Mouse (Mus musculus) heart, embryonic 14.5 days (tissue): Measurements from ENCODE around the gene Castor1. TPM values are rescaled to one million over a fixed set of nuclear protein-coding genes. Genes with fewer than 3 reads are reported as not detected.

Experiments used
- ATAC-seq: fragments of 200-750 bp; cut with Nextera tagmentation; 2 replicates; pipeline ENCODE4 v1.8.0; 2017; ENCODE audit warnings: low read depth, moderate TSS enrichment; ENCODE audit not compliant: insufficient number of reproducible peaks, insufficient read depth, low FRiP score
- H3K27ac ChIP-seq, 2 experiments: fragments of 200-500 bp in 1 of 2; fragments of 300-500 bp in 1 of 2; sonication (generic) in 1 of 2; replicated peaks in 1 of 2; 2 replicates each; pipeline ENCODE4 v1.5.1; 2012 to 2014; ENCODE audit warnings: low read depth in 2 of 2, low read length in 2 of 2, control low read depth in 1 of 2, mild to moderate bottlenecking in 1 of 2, mixed read lengths in 1 of 2; ENCODE audit not compliant: control insufficient read depth in 1 of 2, insufficient read depth in 1 of 2
- H3K27me3 ChIP-seq: fragments of 300-500 bp; sonication (generic); 2 replicates; pipeline ENCODE4 v1.6.1; 2014; ENCODE audit warnings: mild to moderate bottlenecking, low read length, control low read depth; ENCODE audit not compliant: control insufficient read depth, insufficient read depth
- H3K36me3 ChIP-seq: fragments of 300-500 bp; sonication (generic); 2 replicates; pipeline ENCODE4 v1.6.1; 2014; ENCODE audit warnings: mild to moderate bottlenecking, control low read depth, low read length, mixed read lengths; ENCODE audit not compliant: control insufficient read depth, insufficient read depth
- H3K4me1 ChIP-seq, 2 experiments: fragments of 200-500 bp in 1 of 2; fragments of 300-500 bp in 1 of 2; sonication (generic) in 1 of 2; 2 replicates each; pipeline ENCODE4 v1.6.1; 2012 to 2014; ENCODE audit warnings: low read length in 2 of 2, control low read depth in 1 of 2, mixed read lengths in 1 of 2; ENCODE audit not compliant: control insufficient read depth in 2 of 2, insufficient read depth in 2 of 2
- H3K4me2 ChIP-seq: fragments of 300-500 bp; sonication (generic); 2 replicates; pipeline ENCODE4 v1.6.1; 2014; ENCODE audit warnings: mild to moderate bottlenecking, low read length
- H3K4me3 ChIP-seq, 2 experiments: fragments of 200-500 bp in 1 of 2; fragments of 300-500 bp in 1 of 2; sonication (generic) in 1 of 2; 2 replicates each; pipeline ENCODE4 v1.5.1; 2012 to 2014; ENCODE audit warnings: low read length in 2 of 2, mild to moderate bottlenecking in 2 of 2, control low read depth in 1 of 2, low read depth in 1 of 2, moderate library complexity in 1 of 2; ENCODE audit not compliant: control insufficient read depth in 1 of 2, insufficient read depth in 1 of 2
- H3K9ac ChIP-seq: fragments of 300-500 bp; sonication (generic); 2 replicates; pipeline ENCODE4 v1.6.1; 2014; ENCODE audit warnings: mild to moderate bottlenecking, low read length
- H3K9me3 ChIP-seq: fragments of 300-500 bp; sonication (generic); 2 replicates; pipeline ENCODE4 v1.6.1; 2016; ENCODE audit warnings: low read length, control low read depth; ENCODE audit not compliant: control insufficient read depth
- WGBS: fragments of 180-500 bp; shearing (Covaris S2); extraction: QIAGEN DNeasy Blood & Tissue Kit; methylation state at CpG from one replicate; pipeline ENCODE4 v1.1.7; 2014; 5-methylcytosine and 5-hydroxymethylcytosine counted together
- polyA plus RNA-seq: library from polyadenylated mRNA; unstranded; fragments of >200 nt; fragmentation: Nextera tagmentation; extraction: Ambion mirVana; gene quantifications from 2 replicates; pipeline ENCODE4 v1.2.1, GENCODE M21; 2014

Gene Castor1
- polyA plus RNA-seq, 1 experiment from 2014 or later = 5.7 TPM

GRCm38 (mm10) chr11:4263296-4263695 is 45.3 kb downstream of the Castor1 start:
- H3K4me2 ChIP-seq = no peak overlapping the region
- peaks cover 37% of the 10 kb centered on the region for H3K27me3 ChIP-seq
- no peak overlapping the region for H3K4me3 ChIP-seq
- no peak overlapping the region for H3K27ac ChIP-seq
- H3K9me3 ChIP-seq = no peaks in the 10 kb centered on the region
- 25% methylated on average over 1 of the region's 1 CpGs for WGBS
- peaks cover 35 to 56% of the 10 kb centered on the region in 2 experiments for H3K4me1 ChIP-seq
- no peaks in the 10 kb centered on the region for H3K36me3 ChIP-seq
- no peak overlapping the region for H3K9ac ChIP-seq
- ATAC-seq = no peak

GRCm38 (mm10) chr11:4264066-4264465 is 46.0 kb downstream of the Castor1 start:
- H3K27ac ChIP-seq = no peak overlapping the region
- H3K27me3 ChIP-seq = peaks cover 44% of the 10 kb centered on the region
- H3K4me2 ChIP-seq = no peak overlapping the region
- no peaks in the 10 kb centered on the region for H3K36me3 ChIP-seq
- WGBS = 60% methylated on average over 7 of the region's 7 CpGs
- H3K9ac ChIP-seq = no peak overlapping the region
- H3K4me3 ChIP-seq = no peak overlapping the region
- ATAC-seq = no peak
- H3K9me3 ChIP-seq = no peaks in the 10 kb centered on the region
- H3K4me1 ChIP-seq = peaks cover 35 to 56% of the 10 kb centered on the region in 2 experiments

DNA sequence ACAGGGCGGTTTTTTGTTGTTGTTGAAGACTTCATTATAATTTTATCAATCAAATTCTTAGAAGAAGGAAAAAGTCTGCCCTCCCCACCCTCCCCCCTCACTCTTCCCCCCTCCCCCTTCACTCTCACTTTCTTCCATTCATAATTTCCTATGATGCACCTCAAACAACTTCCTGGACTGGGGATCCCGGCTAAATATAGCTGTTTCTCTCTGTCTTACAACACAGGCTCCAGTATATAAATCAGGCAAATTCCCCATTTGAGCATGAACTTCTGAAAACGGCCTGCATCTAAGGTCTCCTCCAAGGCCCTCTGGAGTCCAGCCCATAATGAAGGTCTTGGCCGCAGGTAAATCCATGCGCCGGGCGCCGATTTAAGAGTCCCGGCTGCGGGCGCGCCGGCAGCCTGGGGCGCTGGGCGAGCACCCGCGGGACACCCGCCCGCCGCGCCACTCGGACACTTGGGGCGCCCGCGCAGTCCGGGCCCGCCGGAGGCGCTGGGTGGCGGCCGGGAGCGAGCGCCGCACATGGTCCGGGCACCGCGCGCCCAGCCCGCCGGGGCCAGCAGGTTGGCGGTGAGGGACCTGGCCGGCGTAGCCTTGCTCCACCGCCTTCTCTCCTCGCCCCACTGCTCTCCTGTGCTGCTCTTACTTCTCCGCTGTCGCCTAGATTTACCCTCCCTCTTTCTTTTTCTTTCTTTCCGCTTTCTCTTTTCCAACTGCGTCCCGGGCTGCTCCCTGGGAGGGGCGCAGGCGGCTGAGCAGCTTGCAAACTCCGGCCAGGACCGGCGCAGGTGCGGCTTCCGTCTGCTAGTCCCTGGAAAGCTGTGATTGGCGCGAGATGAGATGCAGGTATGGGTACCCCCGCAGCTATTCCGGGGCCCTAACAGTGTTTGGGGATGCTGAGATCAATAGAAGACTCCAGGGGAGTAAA is 48.5 kb downstream of the Castor1 start:
- Histone ChIP-seq H3K27ac (no peak overlapping the region), H3K27me3 (peaks cover 49% of the 10 kb centered on the region), H3K4me3 (peak overlapping the region; percentile 58), H3K4me1 (peaks cover 22 to 43% of the 10 kb centered on the region in 2 experiments), H3K9ac (peak overlapping the region; percentile 66), H3K4me2 (peak overlapping the region; percentile 88), H3K9me3 (no peaks in the 10 kb centered on the region), H3K36me3 (no peaks in the 10 kb centered on the region)
- no peak; the same call in 1 of the 2 replicates for ATAC-seq
- under 1% methylated on average over 59 of the region's 61 CpGs for WGBS

- Histone ChIP-seq H3K9me3 (no peaks in the 10 kb centered on the region), H3K36me3 (no peaks in the 10 kb centered on the region), H3K4me3 (peak overlapping the region; percentile 58), H3K4me2 (peak overlapping the region; percentile 88), H3K9ac (peak overlapping the region; percentile 66; the same call in 1 of the 2 replicates), H3K27ac (no peak overlapping the region), H3K4me1 (peaks cover 18 to 37% of the 10 kb centered on the region in 2 experiments), H3K27me3 (peaks cover 49% of the 10 kb centered on the region)
- ATAC-seq = no peak
- WGBS = 2% methylated on average over 13 of the region's 13 CpGs
Observed at GRCm38 (mm10) chr11:4267202-4267578, 49.2 kb downstream of the Castor1 start.

- Histone ChIP-seq H3K9ac (no peak overlapping the region), H3K4me2 (no peak overlapping the region), H3K4me1 (peaks cover 12 to 25% of the 10 kb centered on the region in 2 experiments), H3K9me3 (no peaks in the 10 kb centered on the region), H3K27me3 (peaks cover 52% of the 10 kb centered on the region), H3K27ac (no peak overlapping the region), H3K4me3 (no peak overlapping the region), H3K36me3 (no peaks in the 10 kb centered on the region)
- WGBS = 81% methylated on average over 6 of the region's 6 CpGs
- no peak for ATAC-seq
Observed at GRCm38 (mm10) chr11:4268500-4268899, 50.5 kb downstream of the Castor1 start.

- Histone ChIP-seq H3K27ac (no peak overlapping the region), H3K9ac (no peak overlapping the region), H3K4me2 (no peak overlapping the region), H3K9me3 (no peaks in the 10 kb centered on the region), H3K36me3 (no peaks in the 10 kb centered on the region), H3K4me3 (no peak overlapping the region), H3K27me3 (peaks cover 36% of the 10 kb centered on the region), H3K4me1 (peaks cover 9 to 17% of the 10 kb centered on the region in 2 experiments)
- ATAC-seq = no peak
- WGBS = 35% methylated on average over 19 of the region's 20 CpGs
Observed at GRCm38 (mm10) chr11:4270744-4271459, 52.9 kb downstream of the Castor1 start.

DNA sequence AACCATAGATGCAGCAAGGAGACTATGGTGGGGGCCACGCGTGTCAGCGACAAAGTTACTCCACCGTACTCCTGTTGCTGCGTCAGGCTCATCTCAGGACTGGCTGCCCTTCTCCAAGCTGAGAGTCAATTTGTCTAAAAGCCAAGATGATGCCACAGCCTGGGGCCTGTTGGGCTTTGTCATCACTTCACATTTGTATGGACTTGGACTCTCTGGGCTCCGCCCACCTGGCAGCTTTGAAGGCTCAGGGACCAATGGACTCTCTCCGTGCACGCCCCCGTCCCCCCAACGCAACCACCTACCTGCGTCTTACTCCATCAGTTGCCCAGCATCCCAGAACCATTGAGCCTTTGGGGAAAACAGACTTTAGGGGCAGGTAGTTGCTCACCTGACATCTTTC is 53.5 kb downstream of the Castor1 start:
- H3K27me3 ChIP-seq = peaks cover 34% of the 10 kb centered on the region
- no peak for ATAC-seq
- peaks cover 14 to 18% of the 10 kb centered on the region in 2 experiments for H3K4me1 ChIP-seq
- no peak overlapping the region for H3K4me3 ChIP-seq
- H3K4me2 ChIP-seq = no peak overlapping the region
- H3K36me3 ChIP-seq = no peaks in the 10 kb centered on the region
- H3K9ac ChIP-seq = no peak overlapping the region
- H3K27ac ChIP-seq = no peak overlapping the region
- WGBS = 63% methylated on average over 11 of the region's 11 CpGs
- no peaks in the 10 kb centered on the region for H3K9me3 ChIP-seq
